Mouse (Mus musculus): ENCODE measurements around the gene Optc. TPM values are rescaled to one million over a fixed set of nuclear protein-coding genes. Genes with fewer than 3 reads are reported as not detected.

Gene Optc
- polyA plus RNA-seq, 1 experiment from 2014 or later = 2.8 TPM

GRCm38 (mm10) chr1:133934354-133934963, 26.7 kb upstream of the Optc start:
- no peak overlapping the region for H3K27ac ChIP-seq (replicated peaks)
- no peak for ATAC-seq (ENCODE audit: low FRiP score)

GRCm38 (mm10) chr1:133933301-133934195, 25.7 kb upstream of the Optc start:
- H3K9me3 ChIP-seq (replicated peaks) = no peaks in the 10 kb centered on the region
- no peaks in the 10 kb centered on the region for H3K36me3 ChIP-seq
- no peak overlapping the region for H3K27ac ChIP-seq (replicated peaks)
- no peak overlapping the region for H3K9ac ChIP-seq (replicated peaks)
- H3K4me2 ChIP-seq = no peak overlapping the region
- no peaks in the 10 kb centered on the region for H3K4me1 ChIP-seq
- H3K4me3 ChIP-seq (replicated peaks) = no peak overlapping the region
- H3K27me3 ChIP-seq (replicated peaks) = no peaks in the 10 kb centered on the region
- ATAC-seq (ENCODE audit: low FRiP score) = no peak
- WGBS = 70% methylated on average over 14 of the region's 14 CpGs

More at GRCm38 (mm10) chr1:133934354-133934963, 26.7 kb upstream of the Optc start:
- Histone ChIP-seq H3K27me3 (replicated peaks) (no peaks in the 10 kb centered on the region), H3K36me3 (no peaks in the 10 kb centered on the region), H3K9ac (replicated peaks) (no peak overlapping the region), H3K4me2 (no peak overlapping the region), H3K4me3 (replicated peaks) (no peak overlapping the region), H3K9me3 (replicated peaks) (no peaks in the 10 kb centered on the region), H3K4me1 (no peaks in the 10 kb centered on the region)
- WGBS = 80% methylated on average over 10 of the region's 10 CpGs

GRCm38 (mm10) chr1:133929980-133930379, 22.2 kb upstream of the Optc start:
- Histone ChIP-seq H3K4me1 (no peaks in the 10 kb centered on the region), H3K9me3 (replicated peaks) (no peaks in the 10 kb centered on the region), H3K27me3 (replicated peaks) (no peaks in the 10 kb centered on the region), H3K27ac (replicated peaks) (no peak overlapping the region), H3K4me2 (no peak overlapping the region), H3K9ac (replicated peaks) (no peak overlapping the region), H3K36me3 (no peaks in the 10 kb centered on the region), H3K4me3 (replicated peaks) (no peak overlapping the region)
- 52% methylated on average over 3 of the region's 3 CpGs for WGBS
- no peak for ATAC-seq (ENCODE audit: low FRiP score)

GRCm38 (mm10) chr1:133925223-133925622, 17.4 kb upstream of the Optc start:
- Histone ChIP-seq H3K36me3 (no peaks in the 10 kb centered on the region), H3K9me3 (replicated peaks) (no peaks in the 10 kb centered on the region), H3K27me3 (replicated peaks) (no peaks in the 10 kb centered on the region), H3K9ac (replicated peaks) (no peak overlapping the region), H3K4me2 (no peak overlapping the region), H3K27ac (replicated peaks) (no peak overlapping the region), H3K4me1 (peaks cover 23% of the 10 kb centered on the region), H3K4me3 (replicated peaks) (no peak overlapping the region)
- no peak for ATAC-seq (ENCODE audit: low FRiP score)
- 93% methylated on average over 3 of the region's 3 CpGs for WGBS

- H3K9ac ChIP-seq (replicated peaks) = no peak overlapping the region
- peak; percentile 79 for ATAC-seq (ENCODE audit: low FRiP score)
These were observed 16.5 kb upstream of the Optc start for GRCm38 (mm10) chr1:133924141-133924875.

DNA sequence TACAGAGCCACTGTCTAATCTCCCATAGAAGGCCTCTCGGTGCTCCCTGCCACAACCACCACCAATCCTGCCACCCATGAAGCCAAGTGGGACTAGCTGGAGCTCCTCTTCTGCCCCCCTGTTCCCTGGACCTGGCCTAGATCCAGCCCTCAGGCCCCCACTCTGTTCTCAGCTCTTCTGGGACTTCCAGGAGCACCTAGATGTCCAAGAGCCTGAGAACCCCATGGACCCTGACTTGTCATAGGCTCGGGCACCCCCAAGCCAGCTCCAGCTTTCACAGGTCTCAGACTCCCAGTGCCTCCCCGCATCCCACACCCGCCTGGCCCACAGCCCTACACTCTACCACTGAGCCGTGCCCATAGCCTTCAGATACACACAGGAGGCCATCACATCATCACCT, 15.3 kb upstream of the Optc start:
- ATAC-seq (ENCODE audit: low FRiP score) = no peak
- H3K4me1 ChIP-seq = peaks cover 26% of the 10 kb centered on the region
- H3K9me3 ChIP-seq (replicated peaks) = no peaks in the 10 kb centered on the region
- H3K36me3 ChIP-seq = no peaks in the 10 kb centered on the region
- 95% methylated on average over 5 of the region's 5 CpGs for WGBS
- H3K4me2 ChIP-seq = no peak overlapping the region
- H3K9ac ChIP-seq (replicated peaks) = no peak overlapping the region
- H3K27me3 ChIP-seq (replicated peaks) = no peaks in the 10 kb centered on the region
- H3K4me3 ChIP-seq (replicated peaks) = no peak overlapping the region
- H3K27ac ChIP-seq (replicated peaks) = no peak overlapping the region

More at GRCm38 (mm10) chr1:133924141-133924875, 16.5 kb upstream of the Optc start:
- no peaks in the 10 kb centered on the region for H3K36me3 ChIP-seq
- 21% methylated on average over 7 of the region's 7 CpGs for WGBS
- H3K4me3 ChIP-seq (replicated peaks) = no peak overlapping the region
- peaks cover 23% of the 10 kb centered on the region for H3K4me1 ChIP-seq
- peak overlapping the region; percentile 48 for H3K4me2 ChIP-seq
- H3K27ac ChIP-seq (replicated peaks) = 0 out of 2 replicates have a peak overlapping the region, but pooled peaks have one; percentile 37
- no peaks in the 10 kb centered on the region for H3K27me3 ChIP-seq (replicated peaks)
- no peaks in the 10 kb centered on the region for H3K9me3 ChIP-seq (replicated peaks)

- peak within 1 kb of the TSS; percentile 12; the same call in 1 of the 2 replicates for H3K4me3 ChIP-seq (replicated peaks)
- no peak within 1 kb of the TSS for H3K9ac ChIP-seq (replicated peaks)
- H3K27me3 ChIP-seq (replicated peaks) = no peaks in the 10 kb centered on the region
- peaks cover 41% of the 10 kb centered on the region for H3K4me1 ChIP-seq
- no peak for ATAC-seq (ENCODE audit: low FRiP score)
- peak within 1 kb of the TSS; percentile 23 for H3K4me2 ChIP-seq
- WGBS = 12% methylated on average over 8 of the region's 8 CpGs
- no peaks in the 10 kb centered on the region for H3K9me3 ChIP-seq (replicated peaks)
- H3K36me3 ChIP-seq = no peaks in the 10 kb centered on the region
- peak within 1 kb of the TSS; percentile 56 for H3K27ac ChIP-seq (replicated peaks)
These were observed 13.5 kb upstream of the Optc start, which contains the start of gene Prelp for GRCm38 (mm10) chr1:133921304-133921751. Gene Prelp, minus strand, starts transcription at chr1:133921414.

DNA sequence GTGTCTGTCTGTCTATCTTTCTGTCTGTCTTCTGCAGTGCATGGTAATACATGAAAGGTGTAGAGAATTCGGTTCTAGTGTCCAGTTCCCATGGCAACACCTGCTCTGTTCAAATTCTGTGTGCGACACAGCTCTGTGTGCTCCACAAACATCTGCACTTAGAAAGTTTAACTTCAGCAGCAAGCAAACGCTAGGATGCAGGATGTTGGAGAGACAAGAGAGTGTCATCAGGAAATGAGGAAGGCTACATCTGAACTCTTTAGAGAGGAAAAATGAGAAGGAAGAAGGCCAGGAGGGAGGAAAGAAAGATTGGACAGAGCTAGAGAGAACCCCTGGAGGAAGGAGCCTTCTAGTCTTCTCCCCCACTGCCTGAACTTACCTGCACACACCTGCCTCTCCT, 13.1 kb upstream of the Optc start:
- Histone ChIP-seq H3K4me2 (peak overlapping the region; percentile 23), H3K9me3 (replicated peaks) (no peaks in the 10 kb centered on the region), H3K36me3 (no peaks in the 10 kb centered on the region), H3K4me1 (peaks cover 46% of the 10 kb centered on the region), H3K27me3 (replicated peaks) (no peaks in the 10 kb centered on the region), H3K4me3 (replicated peaks) (peak overlapping the region; percentile 12; the same call in 1 of the 2 replicates), H3K27ac (replicated peaks) (peak overlapping the region; percentile 56; the same call in 1 of the 2 replicates), H3K9ac (replicated peaks) (no peak overlapping the region)
- 24% methylated on average over 3 of the region's 3 CpGs for WGBS
- ATAC-seq (ENCODE audit: low FRiP score) = no peak

GRCm38 (mm10) chr1:133920401-133920800, 12.6 kb upstream of the Optc start:
- no peak overlapping the region for H3K9ac ChIP-seq (replicated peaks)
- peak overlapping the region; percentile 1; the same call in 1 of the 2 replicates for H3K4me3 ChIP-seq (replicated peaks)
- no peaks in the 10 kb centered on the region for H3K36me3 ChIP-seq
- H3K27me3 ChIP-seq (replicated peaks) = no peaks in the 10 kb centered on the region
- H3K9me3 ChIP-seq (replicated peaks) = no peaks in the 10 kb centered on the region
- H3K4me2 ChIP-seq = peak overlapping the region; percentile 23
- 21% methylated on average over 3 of the region's 3 CpGs for WGBS
- peaks cover 50% of the 10 kb centered on the region for H3K4me1 ChIP-seq
- ATAC-seq (ENCODE audit: low FRiP score) = no peak
- peak overlapping the region; percentile 56; the same call in 1 of the 2 replicates for H3K27ac ChIP-seq (replicated peaks)

GRCm38 (mm10) chr1:133918088-133918470, 10.3 kb upstream of the Optc start:
- H3K4me2 ChIP-seq = peak overlapping the region; percentile 27
- no peaks in the 10 kb centered on the region for H3K36me3 ChIP-seq
- H3K9me3 ChIP-seq (replicated peaks) = no peaks in the 10 kb centered on the region
- H3K4me1 ChIP-seq = peaks cover 39% of the 10 kb centered on the region
- no peak overlapping the region for H3K4me3 ChIP-seq (replicated peaks)
- peak overlapping the region; percentile 60 for H3K27ac ChIP-seq (replicated peaks)
- H3K27me3 ChIP-seq (replicated peaks) = 0 out of 2 replicates have a peak, but pooled peaks cover 3% of the 10 kb centered on the region
- WGBS = 49% methylated on average over 6 of the region's 6 CpGs
- no peak for ATAC-seq (ENCODE audit: low FRiP score)
- H3K9ac ChIP-seq (replicated peaks) = no peak overlapping the region

GRCm38 (mm10) chr1:133917456-133918087, 9.8 kb upstream of the Optc start:
- WGBS = 23% methylated on average over 11 of the region's 11 CpGs
- no peak overlapping the region for H3K4me3 ChIP-seq (replicated peaks)
- peak overlapping the region; percentile 60 for H3K27ac ChIP-seq (replicated peaks)
- H3K9ac ChIP-seq (replicated peaks) = no peak overlapping the region
- H3K36me3 ChIP-seq = no peaks in the 10 kb centered on the region
- H3K4me1 ChIP-seq = peaks cover 39% of the 10 kb centered on the region
- no peaks in the 10 kb centered on the region for H3K9me3 ChIP-seq (replicated peaks)
- peak overlapping the region; percentile 27 for H3K4me2 ChIP-seq
- H3K27me3 ChIP-seq (replicated peaks) = 0 out of 2 replicates have a peak, but pooled peaks cover 3% of the 10 kb centered on the region
- no peak for ATAC-seq (ENCODE audit: low FRiP score)

All from neural tube, embryonic 15.5 days (tissue).